Mouse (Mus musculus): ENCODE data around the gene Plcl2.

- no peak for TF ChIP-seq CTCF (IDR thresholded peaks at IDR 0.05; ENCODE audit: low read depth, low read length)
- no peak for TF ChIP-seq EP300 (IDR thresholded peaks at IDR 0.05; ENCODE audit: insufficient read depth, low read depth, low read length)
- no peak for TF ChIP-seq POLR2A (IDR thresholded peaks at IDR 0.05; ENCODE audit: insufficient read depth, low read length)
These were observed 20.9 kb downstream of the Plcl2 start for GRCm38 (mm10) chr17:50530089-50530488.
